Mouse (Mus musculus) effector memory CD4-positive, alpha-beta T cell, adult 7 months (primary cell): ENCODE measurements around the gene Tmprss11b. TPM values are rescaled to one million over a fixed set of nuclear protein-coding genes. Genes with fewer than 3 reads are reported as not detected.

Source experiments
- polyA plus RNA-seq: library from polyadenylated mRNA; unstranded; fragments of 100-300 nt; shearing (Covaris generic); gene quantifications from one replicate; pipeline ENCODE4 v1.2.1, GENCODE M21; 2017

The Tmprss11b gene
- polyA plus RNA-seq = not detected

GRCm38 (mm10) chr5:86676262-86676661, at the start of gene Tmprss11b:
Tmprss11b (minus strand) TSS chr5:86676362.

GRCm38 (mm10) chr5:86632324-86632723, 43.8 kb downstream of the Tmprss11b start, which contains the start of gene Tmprss11f:
Tmprss11f (minus strand) TSS chr5:86632424.

Other genes starting within 250 kb of the Tmprss11b start
- 0.24 TPM for gene Tmprss11a, start 207.4 kb downstream of the Tmprss11b start, polyA plus RNA-seq
- gene Tmprss11g, start 157.8 kb downstream of the Tmprss11b start, polyA plus RNA-seq = not detected
- 0.45 TPM for gene Tmprss11f, start 43.9 kb downstream of the Tmprss11b start, polyA plus RNA-seq
- 0.22 TPM for gene Tmprss11e, start 69.5 kb upstream of the Tmprss11b start, polyA plus RNA-seq
- 155 TPM for gene Ythdc1, start 127.9 kb upstream of the Tmprss11b start, polyA plus RNA-seq
- gene Ugt2b34, start 230.6 kb upstream of the Tmprss11b start, polyA plus RNA-seq = not detected